Mouse (Mus musculus) left cerebral cortex, adult 9 months (tissue): ENCODE data around the gene Gm9887.
"Not testable (repeated sequence)": the region's sequence is repeated elsewhere in the genome, so short reads cannot be mapped to it uniquely, and the experiment has no call there.

Experiments used
- DNase-seq, 2 experiments: peaks; one replicate each; pipeline ENCODE4 v3.0.0; 2022; ENCODE audit warnings: low spot score in 2 of 2

Gene Gm9887

GRCm38 (mm10) chr12:69386281-69386732 is 14.0 kb upstream of the Gm9887 start:
- DNase-seq = not testable (repeated sequence)

DNA sequence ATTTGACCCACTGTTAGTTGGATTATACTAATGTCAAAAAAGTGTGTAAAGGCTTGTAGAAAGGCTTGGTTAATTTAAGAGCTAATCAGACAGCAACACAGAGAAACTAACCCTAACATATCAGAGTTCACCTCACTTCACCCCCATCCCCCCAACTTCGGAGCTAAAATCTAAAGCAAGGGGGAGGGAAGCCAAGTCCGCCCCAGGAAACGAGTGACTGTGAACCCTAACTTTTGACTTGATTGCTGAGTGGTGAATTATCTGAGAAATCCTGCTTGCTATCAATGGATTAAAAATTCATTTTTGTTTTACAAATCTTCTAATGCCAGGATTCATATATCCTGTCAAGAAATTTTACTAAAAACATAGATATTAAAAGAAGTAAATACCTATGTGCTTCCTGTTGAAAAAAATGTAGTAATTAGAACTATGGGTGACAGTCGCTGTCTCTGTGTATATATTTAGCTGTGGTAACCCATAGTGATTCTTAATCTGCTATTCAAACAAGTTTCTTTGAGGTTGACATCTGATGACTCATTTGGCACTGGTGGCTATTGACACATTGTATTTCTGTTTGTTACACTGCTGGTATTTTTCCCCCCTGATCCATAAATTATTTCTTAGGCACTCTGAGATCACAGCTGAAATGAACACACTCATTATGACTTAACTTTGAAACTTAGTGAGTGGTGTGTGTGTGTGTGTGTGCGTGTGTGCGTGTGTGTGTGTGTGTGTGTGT is 13.5 kb upstream of the Gm9887 start:
- no peak for DNase-seq

DNA sequence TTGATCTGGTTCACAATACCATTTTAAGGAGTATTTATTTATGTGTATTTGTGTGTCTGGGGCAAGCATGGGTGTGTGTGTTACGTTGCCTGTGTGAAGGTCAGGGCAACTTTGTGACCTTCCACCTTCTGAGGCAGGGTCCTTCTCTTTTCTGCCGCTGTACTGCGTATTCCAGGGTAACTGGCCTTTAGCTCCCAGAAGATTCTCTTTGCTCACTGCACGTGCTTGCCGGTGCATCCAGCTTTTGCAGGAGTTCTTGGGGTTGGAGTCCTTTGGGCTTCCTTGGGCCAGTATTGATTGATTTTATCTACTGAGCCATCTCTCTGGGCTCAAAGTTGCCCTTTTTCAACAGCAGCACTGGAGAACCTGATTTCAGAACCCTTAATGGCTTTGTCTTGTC is 12.3 kb upstream of the Gm9887 start:
- DNase-seq = no peak

GRCm38 (mm10) chr12:69382880-69383279 is 10.6 kb upstream of the Gm9887 start:
- no peak for DNase-seq

DNA sequence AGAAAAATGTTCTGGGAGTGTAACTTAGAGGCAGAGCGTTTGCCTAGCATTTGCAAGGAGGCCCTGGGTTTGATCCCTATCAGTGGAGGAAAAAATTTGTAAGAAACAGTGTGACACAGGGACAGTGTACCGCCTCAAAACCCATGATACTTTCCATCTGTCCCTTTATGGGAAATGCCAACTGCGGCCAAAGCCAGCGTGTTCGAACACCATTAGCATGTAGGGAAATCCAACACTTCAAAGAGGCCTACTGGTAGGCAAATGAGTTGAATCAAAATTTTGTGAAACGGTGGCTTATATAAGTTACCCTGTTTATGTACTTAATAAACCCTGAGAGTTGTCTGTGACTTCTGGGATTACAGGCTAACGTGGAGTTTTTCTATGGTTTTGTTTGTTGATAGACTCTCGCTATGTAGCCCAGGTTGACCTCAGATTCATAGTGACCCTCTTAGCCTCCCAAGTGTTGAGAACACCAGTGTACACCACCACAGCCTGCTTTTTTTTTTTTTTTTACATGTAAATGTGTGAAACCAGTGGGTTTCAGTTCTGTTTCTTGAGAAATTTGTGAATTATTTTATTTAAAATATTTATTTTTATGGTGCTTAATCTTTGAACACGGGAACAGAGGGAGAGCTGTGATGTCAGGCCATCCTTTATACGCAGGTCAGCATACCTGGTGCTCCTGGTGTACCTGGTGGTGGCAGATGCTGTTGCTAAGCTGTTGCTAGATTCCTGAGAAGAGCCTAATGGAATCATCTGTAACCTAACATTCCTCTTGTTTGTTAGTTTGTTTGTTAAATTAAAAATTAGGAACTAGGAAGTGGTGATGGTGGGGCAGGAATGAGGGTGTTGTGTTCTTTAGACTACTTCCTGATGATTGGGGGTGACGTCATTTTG is 6.5 kb upstream of the Gm9887 start:
- DNase-seq = no peak

DNA sequence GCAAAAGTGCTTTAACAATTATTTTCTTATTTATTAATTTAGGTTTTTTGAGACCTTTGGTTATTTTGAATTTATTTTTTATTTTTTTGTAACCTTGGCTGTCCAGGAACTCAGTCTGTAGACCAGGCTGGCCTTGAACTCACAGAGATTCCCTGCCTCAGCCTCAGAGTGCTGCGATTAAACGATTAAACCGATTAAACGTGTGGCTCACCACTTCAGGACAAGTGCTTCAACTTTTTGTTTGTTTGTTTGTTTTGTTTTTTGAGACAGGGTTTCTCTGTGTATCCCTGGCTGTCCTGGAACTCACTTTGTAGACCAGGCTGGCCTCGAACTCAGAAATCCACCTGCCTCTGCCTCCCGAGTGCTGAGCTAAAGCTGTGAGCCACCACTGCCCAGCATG is 5.4 kb upstream of the Gm9887 start:
- not testable (repeated sequence) for DNase-seq

GRCm38 (mm10) chr12:69377188-69377587 is 4.9 kb upstream of the Gm9887 start:
- DNase-seq = no peak

- no peak for DNase-seq
Measured at GRCm38 (mm10) chr12:69376132-69376531, 3.9 kb upstream of the Gm9887 start.

GRCm38 (mm10) chr12:69373850-69374766 is 1.9 kb upstream of the Gm9887 start:
- DNase-seq = no peak

GRCm38 (mm10) chr12:69372731-69373331 is 573 bp upstream of the Gm9887 start:
- peak in 1 of 2 experiments; percentile 28 for DNase-seq

- no peak for DNase-seq
Measured at GRCm38 (mm10) chr12:69371421-69371853, 821 bp downstream of the Gm9887 start.

DNA sequence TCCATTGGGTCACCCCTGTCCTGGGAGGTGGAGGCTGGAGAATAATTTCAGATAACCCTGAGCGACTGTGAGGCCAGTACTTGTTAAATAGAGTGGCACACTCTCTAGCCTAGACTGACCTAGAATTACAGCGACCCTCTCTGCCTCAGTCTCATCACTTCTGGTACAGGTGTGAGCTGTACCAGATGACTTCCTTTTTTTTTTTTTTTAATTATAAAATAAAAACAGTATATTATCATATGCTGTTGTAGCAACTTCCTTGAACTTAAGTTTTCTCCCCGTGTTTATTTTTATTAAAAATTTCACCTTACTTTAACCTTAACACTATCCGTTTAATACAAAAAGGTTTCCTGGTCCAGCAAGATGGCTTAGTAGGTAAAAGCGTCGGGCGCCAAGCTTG is 1.3 kb downstream of the Gm9887 start:
- DNase-seq = no peak

GRCm38 (mm10) chr12:69367557-69367956 is 4.7 kb downstream of the Gm9887 start:
- no peak for DNase-seq

DNA sequence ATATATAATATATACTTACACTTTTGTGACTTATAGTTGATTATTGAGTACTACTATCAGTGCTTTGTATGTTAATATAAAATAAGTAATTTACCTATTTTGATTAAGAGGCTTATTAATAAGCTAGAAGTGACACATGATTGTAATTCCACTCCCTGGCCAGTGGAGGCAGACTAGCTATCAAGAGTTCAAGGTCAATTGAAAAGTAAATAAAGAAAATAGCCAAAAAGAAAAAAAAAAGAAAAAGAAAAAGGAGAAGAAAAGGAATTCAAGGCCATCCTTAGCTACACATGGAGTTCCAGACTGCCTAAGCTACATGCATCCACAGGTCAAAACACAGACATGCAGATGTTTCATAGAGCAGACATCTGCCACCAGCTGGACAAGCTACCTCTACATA is 5.8 kb downstream of the Gm9887 start:
- no peak for DNase-seq

- DNase-seq = no peak
Measured at GRCm38 (mm10) chr12:69365757-69366156, 6.5 kb downstream of the Gm9887 start.

DNA sequence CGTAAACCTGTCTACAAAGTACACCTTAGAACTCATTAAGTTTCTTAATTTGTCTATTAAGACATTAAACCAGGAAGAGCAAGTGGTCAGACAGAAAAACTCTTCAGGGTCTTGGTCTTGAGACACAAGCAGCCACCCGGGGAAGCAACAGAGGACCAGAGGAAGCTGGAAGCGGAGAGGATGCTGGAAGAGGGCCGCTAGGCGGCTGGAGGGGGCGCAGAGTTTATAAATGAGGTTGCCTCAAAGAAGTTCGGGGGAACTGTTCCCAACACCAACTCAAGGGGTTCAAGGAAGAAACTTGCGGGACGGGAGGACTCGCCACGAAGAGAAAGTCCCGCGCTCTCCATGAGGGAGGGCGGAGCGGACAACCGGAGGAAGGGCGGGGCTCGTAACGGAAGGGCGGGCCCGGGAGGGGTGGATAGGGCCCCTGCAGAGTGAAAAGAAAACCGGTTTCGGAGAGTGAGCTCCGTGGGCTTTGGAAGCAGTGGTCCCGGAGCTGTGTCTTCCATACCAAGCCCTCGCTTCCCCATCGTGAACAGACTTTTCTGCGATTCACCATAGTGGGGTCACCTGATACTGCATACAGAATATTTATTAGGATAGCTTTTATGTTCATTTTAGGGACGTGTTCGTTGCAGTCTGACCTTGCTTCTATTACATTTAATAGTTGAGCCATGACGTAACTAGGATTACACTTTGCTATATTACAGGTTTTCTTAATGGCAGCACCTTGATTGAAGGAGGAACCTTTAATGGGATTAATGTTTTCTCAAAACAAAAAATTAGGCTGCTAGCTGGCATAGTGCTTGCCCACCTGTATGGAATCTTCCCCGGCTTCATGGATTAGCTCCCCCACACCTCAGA is 8.1 kb downstream of the Gm9887 start:
- DNase-seq = peak in 1 of 2 experiments; percentile 61

- DNase-seq = not testable (repeated sequence)
Measured at GRCm38 (mm10) chr12:69363110-69363509, 9.1 kb downstream of the Gm9887 start.

- no peak for DNase-seq
Measured at GRCm38 (mm10) chr12:69362388-69362787, 9.9 kb downstream of the Gm9887 start.

DNA sequence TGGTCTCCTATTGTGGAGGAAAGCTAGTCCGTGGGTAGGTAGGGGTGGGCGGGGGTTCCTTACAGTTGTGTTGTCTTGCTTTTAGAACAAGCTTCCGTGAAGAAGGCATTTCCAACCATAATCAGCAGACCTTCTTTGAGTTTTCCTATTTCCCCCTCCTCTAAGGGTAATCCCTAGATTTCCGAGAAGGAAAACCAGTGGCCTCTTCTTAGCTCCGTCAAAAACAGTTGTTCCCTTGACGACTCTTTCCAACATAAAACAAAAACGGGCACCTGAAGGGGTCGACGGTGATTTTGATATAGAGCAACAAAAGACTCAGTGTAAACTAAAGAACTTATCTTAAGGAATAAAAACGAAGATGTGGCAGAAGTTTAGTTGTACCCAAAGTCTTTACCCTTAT is 10.3 kb downstream of the Gm9887 start:
- no peak for DNase-seq
